Mouse (Mus musculus): ENCODE measurements around the gene Olfr643.

The Olfr643 gene

DNA sequence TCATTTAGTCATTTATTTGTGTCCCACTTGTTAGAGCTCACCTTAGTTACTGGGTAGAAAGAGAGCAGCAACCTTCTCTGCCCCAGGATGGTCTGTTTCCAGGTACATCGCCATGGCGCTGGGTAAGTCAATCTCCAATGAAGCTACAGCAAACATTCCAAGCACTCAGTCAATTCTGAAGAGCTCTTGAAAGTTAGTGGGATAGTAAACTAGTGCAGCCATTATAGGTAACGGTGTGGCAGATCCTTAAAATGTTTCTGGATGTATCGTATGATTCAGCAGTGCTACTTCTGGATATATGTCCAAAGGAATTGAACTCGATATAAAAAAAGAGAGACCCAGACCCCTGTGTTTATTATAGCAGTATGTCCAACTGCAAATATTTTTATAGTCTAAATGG lies at the start of gene Olfr643:
Gene Olfr643 (minus strand): TSS at position 101 of the 400 bp plus-strand sequence.
- DNase-seq, result no peak

DNA sequence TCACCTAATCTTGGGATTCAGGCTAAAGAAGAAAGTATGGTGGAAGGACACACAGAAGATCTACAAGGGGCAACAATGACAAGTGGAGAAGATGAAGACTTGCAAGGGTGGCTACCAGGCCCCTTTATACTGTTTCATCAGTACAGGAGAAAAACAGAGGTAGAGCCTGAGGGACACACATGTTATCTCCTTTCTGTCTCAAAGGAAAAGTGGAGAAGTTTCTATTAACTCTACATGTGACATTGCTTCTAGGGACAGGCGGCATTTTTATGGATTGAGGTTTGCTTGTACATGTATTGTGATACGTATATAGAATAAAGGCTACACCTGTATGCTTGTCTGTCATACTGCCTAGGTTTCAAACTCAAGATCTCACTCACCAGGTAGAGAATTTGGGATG lies 46.1 kb upstream of the Olfr643 start, which contains the start of gene Olfr648:
Gene Olfr648 (minus strand): TSS at position 101 of the 400 bp plus-strand sequence.
- DNase-seq, result no peak

DNA sequence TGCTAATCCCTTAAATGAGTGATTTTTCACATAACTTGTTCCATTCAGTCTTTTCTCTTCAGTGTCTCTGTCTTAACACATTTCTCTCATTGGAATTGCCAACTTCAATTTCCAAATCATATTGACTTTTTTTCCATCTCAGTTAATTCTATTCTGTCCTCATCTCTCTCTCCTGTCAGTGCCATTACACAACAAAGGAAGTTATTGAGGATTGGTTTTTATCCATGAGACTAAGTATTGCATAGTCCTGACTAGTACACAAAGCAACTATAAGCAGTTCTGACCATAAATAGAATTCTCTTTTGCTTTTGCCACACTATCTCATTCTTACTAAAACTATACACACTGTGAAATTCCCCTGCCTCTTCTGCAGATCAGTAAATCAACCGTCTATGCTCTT lies 41.9 kb upstream of the Olfr643 start:
- no peak for DNase-seq

DNA sequence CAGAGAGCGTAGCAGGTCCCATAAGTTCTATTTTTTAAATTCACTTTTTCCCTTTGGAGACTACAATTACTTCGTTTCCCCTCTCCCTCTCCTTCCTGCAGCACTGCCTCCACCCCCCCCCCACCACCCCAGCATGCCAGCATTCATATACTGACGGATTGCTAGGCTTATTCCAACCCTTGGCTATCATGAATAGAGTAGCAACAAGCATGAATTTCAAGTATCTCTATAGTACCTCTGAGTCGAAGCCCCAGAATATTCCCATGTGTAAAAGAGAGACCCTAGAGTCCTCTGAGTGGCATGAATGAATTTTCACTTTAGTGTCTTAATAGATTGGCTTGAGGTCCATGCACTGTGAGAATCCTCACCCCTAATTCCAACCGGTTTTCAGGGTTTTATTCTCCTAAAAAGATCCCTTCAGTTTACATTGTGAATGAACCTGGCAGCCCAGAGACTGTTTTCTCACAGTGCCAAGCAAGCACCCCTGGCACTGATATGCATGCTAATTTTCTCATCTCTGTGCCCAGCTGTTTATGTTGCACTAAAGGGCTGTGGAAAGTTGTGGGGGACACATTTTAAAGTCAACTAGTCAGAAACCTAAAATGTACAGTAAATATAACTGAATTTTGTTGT lies 41.3 kb upstream of the Olfr643 start:
- DNase-seq, result no peak

DNA sequence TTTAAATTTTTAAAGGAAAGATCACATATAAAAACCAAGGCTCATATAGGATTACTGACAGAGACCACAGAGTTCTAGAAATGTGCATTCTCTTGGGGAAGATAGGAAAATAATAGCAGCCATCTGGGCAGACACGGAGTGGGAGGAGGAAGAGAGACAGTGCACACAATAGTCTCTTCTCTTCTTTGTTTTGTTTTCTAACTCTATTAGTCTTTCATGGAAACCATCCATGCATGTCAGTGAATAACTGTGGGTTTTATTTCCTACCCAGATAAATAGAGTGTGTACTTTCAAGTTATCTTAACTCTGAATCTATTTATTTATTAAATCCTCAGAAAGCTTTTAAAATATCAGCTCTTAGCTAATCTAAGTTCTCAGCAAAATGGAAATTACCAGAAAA lies 37.9 kb upstream of the Olfr643 start:
- no peak for DNase-seq

DNA sequence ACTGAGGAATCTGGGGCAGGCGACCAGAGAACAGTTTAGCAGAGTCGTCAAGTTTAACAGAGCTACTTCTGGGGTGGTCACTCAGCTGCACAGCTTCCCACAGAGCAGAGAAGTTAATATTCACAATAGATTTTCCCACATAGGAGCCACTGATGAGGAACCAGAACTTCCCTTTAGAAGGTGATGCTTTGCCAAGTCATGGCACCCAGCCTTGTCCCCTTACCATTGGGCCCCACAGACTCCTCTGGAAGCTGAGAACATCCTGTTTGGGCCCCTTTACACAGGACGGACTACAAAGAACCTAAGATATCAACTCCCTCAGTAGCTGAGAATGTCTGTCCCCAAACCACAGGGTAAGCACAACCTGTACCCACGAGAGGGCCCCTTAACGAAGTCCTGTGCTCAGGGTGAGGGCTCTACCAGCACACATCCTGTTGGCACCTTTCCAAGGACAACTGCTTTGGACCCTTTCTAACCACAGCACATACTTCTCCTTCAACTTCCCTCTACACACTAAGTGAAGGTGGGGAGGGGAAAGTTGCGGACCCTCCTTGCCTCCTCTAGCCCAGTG lies 32.5 kb upstream of the Olfr643 start:
- no peak for DNase-seq

DNA sequence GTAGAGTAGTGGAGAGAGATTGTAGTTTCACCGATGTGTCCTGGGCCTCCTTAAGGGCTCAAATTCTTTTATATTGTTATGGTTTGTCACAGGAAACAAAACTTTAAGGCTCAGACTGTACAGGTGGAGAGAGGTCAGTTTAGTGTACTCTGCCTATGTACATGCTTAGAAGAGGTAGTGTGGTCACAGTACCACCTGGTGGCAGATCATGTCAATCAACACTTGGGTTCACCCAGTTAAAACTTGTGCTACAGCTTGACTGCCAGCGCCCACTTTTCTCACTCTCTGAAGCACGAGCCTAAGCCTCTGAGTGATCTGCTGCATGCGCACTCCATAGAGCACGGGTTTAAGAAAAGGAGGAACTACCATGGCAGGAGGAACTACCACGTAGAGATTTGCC lies 29.9 kb upstream of the Olfr643 start:
- DNase-seq, result no peak

DNA sequence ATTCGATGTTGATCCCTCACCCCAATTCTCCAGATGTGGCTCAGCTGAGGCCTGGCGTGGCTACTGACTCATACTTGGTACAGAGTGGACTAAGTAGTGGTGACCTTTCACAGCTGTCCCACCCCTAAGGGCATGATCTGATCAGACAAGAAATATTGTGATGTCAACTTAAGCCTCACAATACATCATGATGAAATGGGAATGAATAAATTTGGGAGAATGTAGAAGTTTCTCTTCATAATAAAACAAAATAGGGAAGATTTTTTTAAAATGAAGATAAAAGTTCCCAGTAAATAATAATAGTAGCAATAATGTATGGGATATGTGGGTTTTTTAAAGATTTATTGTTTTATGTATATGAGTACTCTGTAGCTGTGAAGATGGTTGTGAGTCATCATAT lies 13.3 kb upstream of the Olfr643 start, which contains the start of gene Ubqlnl:
Gene Ubqlnl (minus strand): TSS at position 101 of the 400 bp plus-strand sequence.
- DNase-seq, result no peak

DNA sequence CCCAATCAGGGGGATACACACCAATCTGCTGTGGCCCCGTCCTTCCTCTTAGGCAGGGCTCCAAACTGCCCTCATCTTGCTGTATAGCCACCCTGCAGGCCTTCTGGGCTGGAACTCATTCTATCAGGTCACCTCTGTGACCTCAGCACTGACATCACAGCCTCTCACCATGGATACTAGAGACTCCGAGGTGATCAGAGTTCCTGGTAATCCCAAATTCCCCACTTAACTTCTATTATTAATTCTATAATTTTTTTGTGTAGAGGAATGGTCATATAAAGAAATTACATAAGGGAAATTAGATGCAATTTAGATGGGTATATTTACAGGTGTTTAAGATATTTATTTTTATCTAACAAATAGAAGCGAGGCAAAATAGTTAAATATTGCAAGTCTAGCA lies 6.0 kb upstream of the Olfr643 start, which contains the start of gene Ubqln3:
Gene Ubqln3 (minus strand): TSS at position 101 of the 400 bp plus-strand sequence.
- no peak for DNase-seq

DNA sequence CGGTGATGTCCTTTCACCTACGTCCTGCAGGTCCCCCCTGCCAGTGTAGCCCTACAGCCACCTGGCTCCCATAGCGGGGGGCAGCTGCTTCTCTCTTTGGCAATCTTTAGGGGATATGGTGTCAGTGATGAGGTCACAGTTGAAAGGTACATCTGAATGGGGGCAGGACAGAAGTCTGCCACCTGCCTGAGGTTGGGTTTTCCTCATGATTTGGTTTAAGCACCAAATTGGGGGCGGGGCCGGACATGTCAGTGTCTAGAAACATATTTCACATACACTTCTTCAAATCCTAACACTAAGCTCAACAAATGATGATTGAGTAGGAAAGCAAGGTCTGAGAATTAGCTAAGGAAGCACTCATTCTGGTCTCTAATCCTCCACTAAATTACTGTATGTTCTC lies 7.5 kb downstream of the Olfr643 start, which contains the start of gene Ubqln5:
Gene Ubqln5 (minus strand): TSS at position 101 of the 400 bp plus-strand sequence.
- no peak for DNase-seq

DNA sequence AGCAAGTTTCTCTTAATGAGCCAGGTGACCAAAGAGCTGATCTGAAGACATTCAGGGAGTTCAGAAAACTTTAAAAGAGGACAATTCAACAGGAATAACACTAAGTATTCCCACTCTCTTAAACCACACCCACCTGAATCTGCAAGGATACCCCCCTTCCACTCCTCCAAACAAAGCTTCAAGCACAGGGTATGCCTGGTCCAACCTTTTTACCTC lies 32.5 kb downstream of the Olfr643 start, which contains the start of gene Olfr646:
Gene Olfr646 (plus strand): TSS at position 117 of the 216 bp plus-strand sequence.
- no peak for DNase-seq

DNA sequence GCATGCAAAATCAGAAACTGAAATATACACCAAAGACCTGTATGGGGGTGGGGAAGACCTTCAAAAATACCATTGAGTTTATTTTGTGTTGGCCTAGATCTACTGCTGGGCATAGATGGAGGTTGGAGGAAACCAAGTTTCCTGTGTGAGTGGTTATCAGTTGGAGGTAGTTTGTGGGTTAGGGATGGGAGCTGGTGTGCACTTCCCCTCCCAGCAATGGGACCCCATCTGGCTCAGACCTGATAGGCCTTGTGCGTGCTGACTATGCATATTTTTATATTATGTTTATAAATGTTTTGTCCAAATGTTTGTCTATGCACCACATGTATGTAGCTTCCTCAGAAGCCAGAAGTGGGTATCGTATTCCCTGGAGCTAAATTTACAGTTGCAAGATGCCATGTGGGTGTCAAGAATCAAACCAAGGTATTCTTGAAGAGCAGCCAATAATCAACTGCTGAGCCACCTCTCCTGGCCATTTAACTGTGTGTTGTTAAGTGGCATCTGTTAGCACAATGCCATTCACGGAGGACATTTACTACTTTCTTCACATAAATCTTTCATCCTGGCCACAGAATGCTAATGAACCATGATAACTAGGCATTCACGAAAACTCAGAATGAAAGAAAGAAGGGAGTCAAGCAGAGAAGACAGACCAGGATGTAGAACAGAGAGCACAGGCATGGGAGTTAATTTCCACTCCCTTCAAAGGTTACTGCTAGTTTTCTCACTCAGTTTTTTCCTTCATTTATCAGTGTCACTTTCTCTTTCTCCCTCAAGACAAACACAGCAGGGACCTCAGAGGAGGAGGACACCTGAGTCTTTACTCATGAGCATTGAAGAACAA lies 33.1 kb downstream of the Olfr643 start:
- DNase-seq, result no peak

DNA sequence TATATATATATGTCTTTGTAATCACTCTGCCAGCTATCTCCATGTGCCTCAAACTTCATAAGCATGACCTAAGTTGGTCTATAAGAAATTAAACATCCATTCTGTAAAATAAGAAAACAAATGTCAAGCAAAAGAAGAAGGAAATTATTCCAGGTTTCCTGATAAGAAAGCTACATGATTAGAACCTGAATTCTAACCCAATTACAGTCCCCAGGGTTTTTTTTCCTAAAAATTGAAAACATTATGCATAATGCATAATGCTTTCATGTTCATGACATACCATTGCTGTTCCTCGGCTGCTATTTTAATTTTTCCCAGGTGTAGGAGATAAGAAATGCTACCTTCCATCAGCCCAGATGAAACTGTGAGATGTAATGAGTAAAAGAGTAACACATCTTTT lies 51.8 kb downstream of the Olfr643 start, which contains the start of gene Olfr645:
Gene Olfr645 (minus strand): TSS at position 101 of the 400 bp plus-strand sequence.
- DNase-seq, result no peak

DNA sequence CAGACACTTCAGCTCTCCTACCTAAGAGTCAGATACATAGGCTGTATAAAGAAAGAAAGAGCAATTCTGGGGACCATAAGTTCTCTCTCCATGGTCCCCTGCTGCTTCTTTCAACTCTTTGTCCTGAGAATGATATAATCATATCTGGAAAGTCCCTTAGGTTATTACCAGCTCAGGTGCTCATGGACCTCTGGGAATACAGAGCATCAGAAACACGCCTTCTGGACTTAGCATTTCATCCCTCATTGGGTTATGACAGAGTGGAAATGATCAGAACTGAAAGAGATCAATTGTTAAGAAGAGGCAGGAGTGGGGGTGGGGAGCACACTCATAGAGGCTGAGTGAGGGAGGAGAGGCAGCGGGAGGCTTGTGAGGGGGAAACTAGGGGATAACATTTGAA lies 65.4 kb downstream of the Olfr643 start, which contains the start of gene Olfr644:
Gene Olfr644 (minus strand): TSS at position 101 of the 400 bp plus-strand sequence.
- DNase-seq, result no peak

DNA sequence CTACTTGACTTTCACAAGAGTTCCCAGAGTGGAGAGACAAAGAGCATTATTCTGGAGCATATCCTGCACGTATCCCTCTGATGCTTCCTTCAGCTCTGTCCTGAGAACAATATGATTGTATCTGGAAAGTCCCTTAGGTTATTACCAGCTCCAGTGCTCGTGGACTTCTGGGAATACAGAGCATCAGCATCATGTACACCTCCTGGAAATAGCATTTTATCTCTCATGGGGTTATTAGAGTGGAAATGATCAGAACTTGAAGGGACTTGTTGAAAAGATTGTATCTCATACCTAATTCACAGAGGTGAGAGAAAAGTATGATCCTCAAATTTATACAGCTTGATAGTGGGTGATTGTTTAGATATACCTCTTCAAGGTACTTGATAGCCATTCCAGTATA lies 75.9 kb downstream of the Olfr643 start, which contains the start of gene 4930516K23Rik:
Gene 4930516K23Rik (minus strand): TSS at position 101 of the 400 bp plus-strand sequence.
- no peak for DNase-seq

DNA sequence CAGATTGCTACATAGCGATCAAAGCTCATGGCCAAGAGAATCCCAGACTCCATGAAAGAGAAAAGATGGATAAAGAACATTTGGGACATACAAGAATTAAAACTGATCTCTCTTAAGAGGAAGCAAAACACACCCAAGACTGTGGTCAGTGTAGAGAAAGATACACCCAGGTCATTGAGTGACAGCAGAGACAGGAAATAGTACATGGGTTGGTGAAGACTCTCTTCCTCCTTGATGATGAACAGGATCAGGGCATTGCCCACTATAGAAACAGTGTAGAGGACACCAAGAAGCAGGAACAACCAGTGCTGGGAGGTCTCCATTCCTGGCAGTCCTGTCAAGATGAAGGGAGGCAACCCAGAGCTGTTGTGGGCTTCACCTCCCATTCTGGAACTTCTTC lies 78.0 kb downstream of the Olfr643 start:
- no peak for DNase-seq

DNA sequence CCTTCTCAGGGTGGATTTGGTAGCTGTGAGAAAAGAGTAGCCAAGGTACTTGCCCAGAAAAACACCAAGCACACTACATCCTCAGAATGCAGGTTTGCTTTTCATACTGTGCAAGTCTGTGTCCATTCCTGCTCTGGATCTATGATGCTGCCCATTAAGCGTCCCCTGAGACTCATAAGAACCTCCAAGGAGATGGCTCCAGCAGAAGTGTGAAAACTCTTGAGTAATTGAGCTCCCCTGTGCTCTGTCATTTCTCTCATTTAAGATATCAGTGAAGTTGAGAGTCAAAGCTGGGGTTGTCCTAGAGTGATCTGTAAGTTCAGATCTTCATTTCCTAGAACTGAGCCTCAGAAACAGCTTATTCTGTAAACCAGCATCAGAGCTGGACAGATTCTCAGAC lies 84.6 kb downstream of the Olfr643 start, which contains the start of gene Olfr642:
Gene Olfr642 (minus strand): TSS at position 101 of the 400 bp plus-strand sequence.
- DNase-seq, result no peak

DNA sequence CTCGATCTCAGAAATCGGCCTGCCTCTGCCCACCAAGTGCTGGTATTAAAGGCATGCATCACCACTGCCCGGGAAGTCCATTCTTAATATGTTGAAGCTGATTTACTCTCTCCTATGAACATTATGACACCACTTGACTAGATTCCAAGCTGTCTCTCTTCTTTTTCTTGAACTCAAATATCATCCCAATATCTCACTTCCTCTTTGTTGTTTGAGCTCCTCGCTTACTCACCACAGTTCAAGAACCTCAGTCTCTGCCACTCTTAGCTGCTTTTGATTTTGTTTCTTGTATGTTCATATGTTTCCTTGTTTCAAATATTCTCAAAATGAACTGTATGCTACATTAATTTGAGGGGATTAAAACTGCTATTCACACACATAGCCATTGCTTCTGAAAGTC lies 86.5 kb downstream of the Olfr643 start:
- no peak for DNase-seq

DNA sequence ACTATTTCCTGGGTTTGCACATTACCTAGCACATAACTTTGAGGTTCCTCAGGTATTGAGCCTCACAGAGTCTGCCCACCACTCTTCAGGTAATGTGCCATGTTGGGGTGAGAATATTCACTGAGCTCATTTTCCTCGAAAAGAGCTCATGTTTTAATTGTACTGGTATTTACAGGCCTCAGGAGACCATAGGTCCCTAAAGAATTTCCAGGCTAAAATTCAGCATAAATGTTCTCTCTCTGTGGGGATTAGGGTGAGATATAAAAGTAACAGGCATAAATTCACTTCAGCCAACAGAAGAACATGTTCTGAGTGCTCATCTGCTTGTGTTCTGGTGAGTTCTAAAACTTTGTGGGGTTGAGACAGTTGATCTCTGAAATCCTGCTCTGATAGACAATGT lies 102.1 kb downstream of the Olfr643 start, which contains the start of gene Olfr641:
Gene Olfr641 (plus strand): TSS at position 301 of the 400 bp plus-strand sequence.
- no peak for DNase-seq

DNA sequence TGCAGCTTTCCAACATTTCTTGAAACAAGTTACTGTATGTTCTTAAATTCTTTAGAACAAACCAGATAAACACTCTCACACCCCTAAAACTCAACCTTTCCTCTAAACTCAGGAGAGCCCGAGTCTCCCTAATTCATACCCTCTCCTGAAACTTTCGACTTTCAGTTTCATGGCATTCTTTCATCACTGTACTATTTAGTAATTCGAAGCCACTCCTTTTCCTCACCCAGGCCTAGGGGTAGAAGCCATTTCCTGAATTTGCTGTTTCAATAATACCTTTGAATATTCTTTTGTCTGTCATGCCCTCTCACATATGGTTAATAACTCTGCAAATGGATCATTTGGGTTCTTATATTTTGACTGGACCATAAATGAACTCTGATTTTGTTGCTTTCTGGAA lies 110.2 kb downstream of the Olfr643 start:
- no peak for DNase-seq

DNA sequence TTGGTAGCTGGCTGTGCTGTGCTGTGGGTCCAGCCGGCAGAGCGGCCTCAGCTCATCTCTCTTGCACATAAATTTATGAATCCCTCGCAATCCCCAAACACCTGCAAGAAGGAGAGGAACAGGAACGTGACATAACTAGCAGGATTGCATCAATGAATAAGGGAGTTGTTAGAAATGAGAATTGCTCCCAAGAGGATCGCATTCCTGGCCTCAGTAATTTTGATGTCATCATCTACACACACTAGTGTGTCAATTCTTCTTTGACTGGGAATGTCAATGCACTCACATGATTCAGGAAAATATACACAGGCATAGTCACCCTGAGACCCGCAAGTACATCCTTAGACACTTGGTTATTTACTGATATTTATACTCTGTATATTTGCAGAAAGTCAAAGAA lies 111.7 kb downstream of the Olfr643 start, which contains the start of gene Olfr640:
Gene Olfr640 (minus strand): TSS at position 101 of the 400 bp plus-strand sequence.
- no peak for DNase-seq

DNA sequence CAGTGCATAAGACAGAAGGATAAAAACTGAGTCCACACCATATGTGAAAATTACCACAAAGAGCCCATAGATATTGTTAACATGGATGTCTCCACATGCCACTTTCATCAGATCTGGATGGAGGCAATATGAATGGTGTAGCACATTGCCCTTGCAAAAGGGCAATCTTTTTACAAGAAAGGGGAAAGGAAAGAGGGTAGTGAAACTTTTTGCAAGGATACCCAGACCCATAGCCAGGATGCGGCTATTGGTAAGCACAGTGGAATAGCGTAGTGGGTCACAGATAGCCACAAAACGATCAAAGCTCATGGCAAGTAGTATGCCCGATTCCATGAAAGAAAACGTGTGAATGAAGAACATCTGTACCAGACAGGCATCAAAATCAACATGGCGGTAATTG lies 115.6 kb downstream of the Olfr643 start:
- no peak for DNase-seq

DNA sequence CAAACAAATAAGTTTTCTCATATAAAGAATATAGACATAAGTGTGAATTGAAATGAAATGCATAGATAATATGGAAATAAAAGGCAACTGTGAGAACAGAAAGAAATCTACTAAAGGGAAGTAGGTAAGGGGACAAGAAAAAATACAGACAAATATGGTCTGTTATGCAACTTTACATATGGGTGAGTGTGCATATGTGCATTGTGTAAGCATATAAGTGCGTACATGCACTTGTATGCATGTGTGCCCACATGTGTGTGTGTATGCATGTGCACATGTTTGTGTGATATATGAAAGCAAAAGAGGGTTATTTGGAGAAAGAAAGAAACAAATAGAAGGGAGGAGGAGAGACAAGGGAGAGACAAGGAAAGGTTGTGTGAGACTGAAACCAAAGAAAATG lies 118.3 kb downstream of the Olfr643 start:
- DNase-seq, result no peak
